Mouse (Mus musculus): ENCODE results near the gene Rhbdl1.

Gene Rhbdl1

GRCm38 (mm10) chr17:25837076-25837410, at the start of gene Rhbdl1:
Rhbdl1 (minus strand) TSS chr17:25837295.
- no peak for DNase-seq (ENCODE audit: low read depth, low spot score)

- no peak for DNase-seq (ENCODE audit: low read depth, low spot score)
Measured at GRCm38 (mm10) chr17:25886806-25887205, 49.7 kb upstream of the Rhbdl1 start.

- DNase-seq (ENCODE audit: low read depth, low spot score), result peak; percentile 66
Measured at GRCm38 (mm10) chr17:25885636-25886035, 48.5 kb upstream of the Rhbdl1 start.

- DNase-seq (ENCODE audit: low read depth, low spot score), result no peak
Measured at GRCm38 (mm10) chr17:25883824-25884223, 46.7 kb upstream of the Rhbdl1 start.

- DNase-seq (ENCODE audit: low read depth, low spot score), result no peak
Measured at GRCm38 (mm10) chr17:25883268-25883667, 46.2 kb upstream of the Rhbdl1 start.

DNA sequence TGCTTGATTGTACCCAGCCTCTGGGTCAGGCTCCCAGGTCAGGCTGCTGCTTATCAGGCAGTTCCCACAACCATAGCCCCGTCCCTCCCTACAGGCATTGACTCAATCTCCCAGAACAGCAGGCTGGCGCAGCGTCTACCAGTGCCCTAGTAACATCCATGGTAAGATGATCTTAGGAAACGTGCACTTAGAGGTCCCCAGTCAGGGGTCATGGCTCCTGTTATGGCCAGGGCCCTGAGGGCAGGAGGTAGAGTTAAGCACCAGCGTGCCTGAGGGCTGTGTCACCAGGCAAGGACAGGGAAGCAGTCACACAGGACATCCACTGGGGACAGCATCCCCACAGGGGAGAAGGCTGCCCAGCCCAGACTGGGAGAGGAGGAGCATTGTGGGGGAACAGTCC, 45.2 kb upstream of the Rhbdl1 start:
- no peak for DNase-seq (ENCODE audit: low read depth, low spot score)

DNA sequence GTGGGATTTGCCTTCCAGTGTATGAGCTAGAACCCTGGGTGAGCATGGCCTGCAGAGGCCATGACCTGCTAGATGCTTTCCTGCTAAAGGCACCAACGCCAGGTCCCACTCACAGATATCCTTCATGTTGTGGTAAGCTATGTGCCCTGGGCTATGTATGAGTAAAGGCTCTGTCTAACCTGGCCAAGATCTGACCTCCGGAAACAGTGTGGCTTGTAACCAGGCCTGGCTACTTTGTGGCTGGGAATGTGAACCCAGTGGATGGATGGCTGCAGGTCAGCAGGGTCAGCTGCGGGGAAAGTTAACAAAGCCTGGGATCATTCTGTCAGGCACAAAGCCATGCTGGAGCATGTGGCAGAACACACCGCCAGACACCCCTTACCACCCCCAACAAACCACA, 44.6 kb upstream of the Rhbdl1 start:
- peak; percentile 64 for DNase-seq (ENCODE audit: low read depth, low spot score)

- no peak for DNase-seq (ENCODE audit: low read depth, low spot score)
Measured at GRCm38 (mm10) chr17:25880913-25881641, 44.0 kb upstream of the Rhbdl1 start.

DNA sequence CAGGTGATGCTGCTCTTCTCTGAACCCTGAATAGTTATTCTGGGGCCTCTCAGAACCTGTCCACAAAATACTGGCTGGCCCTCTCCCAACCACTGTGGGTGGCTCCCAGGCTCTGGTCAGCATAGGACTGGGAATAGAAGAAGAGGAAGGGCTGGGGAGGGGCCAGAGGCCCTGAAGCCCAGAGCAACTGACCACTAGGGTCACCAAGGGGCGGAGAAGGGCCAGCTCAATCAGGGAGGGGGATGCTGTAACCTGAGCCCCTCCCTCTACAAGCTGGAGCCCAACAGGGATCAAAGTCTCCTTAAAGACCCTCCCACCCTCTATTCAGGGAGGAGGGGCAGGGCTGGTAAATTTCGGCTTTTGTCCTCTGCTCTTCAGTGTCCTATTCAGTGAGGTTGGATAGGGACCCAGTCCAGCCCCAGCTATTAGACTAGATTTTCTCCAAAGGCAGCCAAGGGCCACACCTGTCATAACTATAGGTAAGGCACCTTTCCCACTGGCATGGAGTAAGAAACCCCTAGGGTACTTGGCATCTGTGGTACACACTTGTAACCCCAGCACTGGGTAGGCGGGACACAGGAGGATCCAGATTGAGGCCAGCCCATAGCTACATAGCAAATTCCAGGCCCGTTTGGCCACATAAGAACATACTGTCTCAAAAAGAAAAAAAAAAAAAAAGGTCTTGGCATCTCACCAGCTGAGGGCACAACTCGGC, 43.3 kb upstream of the Rhbdl1 start, which contains the start of gene Wfikkn1:
Gene Wfikkn1 (minus strand): TSS at position 663 of the 715 bp plus-strand sequence.
- DNase-seq (ENCODE audit: low read depth, low spot score), result no peak

DNA sequence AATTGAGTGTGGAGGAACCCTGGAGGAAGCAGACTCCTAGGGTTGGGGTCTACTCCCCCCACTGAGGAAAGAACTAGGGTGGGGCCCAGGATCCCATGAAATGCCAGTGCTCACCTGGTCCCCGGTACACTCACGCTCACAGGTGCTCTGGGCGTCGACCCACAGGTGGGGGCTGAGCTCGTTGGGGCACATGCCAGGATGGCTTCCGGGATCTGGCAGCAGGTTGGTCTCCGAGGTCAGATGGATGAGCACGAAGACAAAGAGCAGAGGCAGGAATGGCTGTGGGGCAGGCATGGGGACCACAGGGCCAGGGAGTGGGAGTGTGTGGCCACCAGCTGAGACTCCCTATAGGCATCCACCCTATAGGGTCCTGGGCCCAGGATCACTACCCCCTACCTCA, 42.7 kb upstream of the Rhbdl1 start:
- no peak for DNase-seq (ENCODE audit: low read depth, low spot score)

- peak; percentile 50 for DNase-seq (ENCODE audit: low read depth, low spot score)
Measured at GRCm38 (mm10) chr17:25879261-25879660, 42.2 kb upstream of the Rhbdl1 start.

DNA sequence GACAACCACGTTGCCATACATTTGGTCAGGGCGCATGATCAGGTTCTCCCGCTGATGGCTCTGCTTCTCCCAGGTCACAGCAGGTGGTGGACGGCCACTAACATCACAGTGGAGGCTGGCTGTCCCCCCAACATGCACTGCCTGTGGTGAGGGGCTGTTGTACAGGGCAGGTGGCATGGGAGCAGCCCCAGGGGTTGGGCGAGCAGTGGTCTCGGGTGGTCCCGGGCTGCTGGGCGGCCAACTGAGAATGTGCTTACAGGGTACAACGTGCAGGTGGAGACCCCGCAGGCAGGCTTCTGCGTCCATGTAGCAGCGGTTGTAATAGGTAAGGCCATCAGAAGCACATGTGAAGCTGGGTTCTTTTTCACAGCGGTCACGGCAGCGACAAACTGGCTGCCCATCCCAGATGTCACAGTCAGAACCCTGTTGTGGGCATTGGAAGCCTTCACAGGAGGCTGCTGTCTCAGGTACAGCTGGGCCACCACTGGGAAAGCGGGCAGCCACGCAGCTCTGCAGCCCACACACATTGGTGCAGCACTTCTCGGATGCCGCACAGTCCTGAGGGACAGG, 41.6 kb upstream of the Rhbdl1 start:
- DNase-seq (ENCODE audit: low read depth, low spot score), result no peak

DNA sequence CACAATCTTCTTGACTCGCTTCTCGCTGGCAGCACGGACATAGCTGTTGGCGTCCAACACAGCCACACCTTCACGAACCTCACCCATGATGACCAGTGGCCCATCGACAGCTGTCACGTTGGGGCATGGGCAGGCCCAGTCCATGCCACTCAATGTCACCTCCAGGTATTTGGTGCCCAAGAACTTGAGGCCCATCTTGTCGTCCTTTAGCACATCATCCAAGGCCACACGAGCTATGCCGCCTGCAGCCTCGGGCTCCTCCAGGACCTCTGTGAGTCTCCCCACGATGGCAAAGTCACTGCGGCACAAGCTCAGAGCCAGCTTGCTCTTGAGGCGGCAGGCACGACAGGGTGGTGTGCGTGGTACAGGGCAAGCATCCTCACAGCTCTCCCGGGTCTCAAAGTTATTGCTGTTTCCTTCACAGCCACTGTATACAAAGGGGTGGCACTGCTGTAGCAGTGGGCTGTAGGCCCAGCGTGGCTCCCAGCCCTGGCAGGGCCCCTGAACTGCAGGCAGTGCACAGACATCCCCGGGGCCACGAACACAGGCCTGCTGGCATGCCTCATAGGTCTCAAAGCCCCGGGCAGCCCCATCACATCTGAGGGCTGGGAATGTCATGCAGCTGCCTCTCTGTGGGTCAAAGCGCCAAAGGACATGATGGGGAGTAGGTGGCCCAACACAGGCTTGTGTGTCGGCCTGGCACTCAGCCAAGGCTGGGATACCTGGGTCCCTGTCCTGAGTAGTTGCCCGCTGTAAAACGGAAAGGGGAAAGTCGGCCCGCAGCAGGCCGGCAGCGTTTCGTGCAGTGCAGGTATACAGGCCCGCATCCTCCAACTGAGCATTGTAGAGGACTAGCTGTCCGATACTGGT, 40.9 kb upstream of the Rhbdl1 start:
- DNase-seq (ENCODE audit: low read depth, low spot score), result no peak

DNA sequence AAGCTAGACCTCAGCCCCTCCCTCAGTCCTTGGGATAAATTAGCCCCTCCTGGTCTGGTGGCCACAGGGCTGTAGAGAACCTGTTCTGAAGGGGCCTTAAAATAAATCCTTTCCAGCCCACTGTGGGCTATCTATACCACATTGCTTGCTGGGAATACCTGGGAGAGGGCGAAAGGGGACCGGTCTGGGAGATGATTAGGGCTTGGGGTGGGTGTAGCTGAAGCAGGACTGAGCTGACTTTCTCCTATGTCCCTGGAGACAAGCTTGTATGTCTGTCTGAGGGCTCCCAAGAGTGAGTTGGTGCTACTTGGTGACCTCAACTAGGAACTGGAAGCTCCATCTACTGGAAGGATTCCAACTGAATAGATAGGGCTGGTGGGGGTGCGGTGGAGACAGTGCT, 39.9 kb upstream of the Rhbdl1 start:
- DNase-seq (ENCODE audit: low read depth, low spot score), result no peak

GRCm38 (mm10) chr17:25876347-25876915, 39.3 kb upstream of the Rhbdl1 start:
- no peak for DNase-seq (ENCODE audit: low read depth, low spot score)

- peak; percentile 90 for DNase-seq (ENCODE audit: low read depth, low spot score)
Measured at GRCm38 (mm10) chr17:25875171-25876136, 38.4 kb upstream of the Rhbdl1 start.

DNA sequence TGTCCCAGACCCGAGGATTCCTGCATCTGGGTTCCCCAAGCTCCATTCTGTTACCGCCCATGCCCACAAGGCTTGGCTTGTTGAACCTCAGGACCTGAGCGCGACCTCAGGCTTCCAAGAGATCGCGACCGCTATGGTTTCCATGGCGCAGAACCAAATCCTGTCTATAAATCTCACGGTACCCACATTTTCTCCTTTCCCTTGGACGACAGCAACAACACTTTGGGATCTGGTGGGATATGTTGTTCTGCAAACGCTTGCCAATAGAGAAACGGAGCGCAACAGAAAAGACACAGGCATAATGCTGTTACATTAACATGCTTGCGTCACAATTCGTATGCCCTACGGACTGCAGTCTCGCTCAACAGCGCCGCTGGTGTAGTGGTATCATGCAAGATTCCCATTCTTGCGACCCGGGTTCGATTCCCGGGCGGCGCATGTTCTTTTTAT, 37.7 kb upstream of the Rhbdl1 start, which contains the start of gene Mettl26:
Gene Mettl26 (plus strand): TSS at position 354 of the 450 bp plus-strand sequence.
- peak; percentile 96 for DNase-seq (ENCODE audit: low read depth, low spot score)

GRCm38 (mm10) chr17:25874148-25874720, 37.1 kb upstream of the Rhbdl1 start:
- DNase-seq (ENCODE audit: low read depth, low spot score), result peak; percentile 32

GRCm38 (mm10) chr17:25873405-25874147, 36.5 kb upstream of the Rhbdl1 start:
- no peak for DNase-seq (ENCODE audit: low read depth, low spot score)

Data from 3T3-L1 (cell line).